Mouse (Mus musculus): Measurements from ENCODE around the gene Amdhd2. TPM values are rescaled to one million over a fixed set of nuclear protein-coding genes. Genes with fewer than 3 reads are reported as not detected.

The Amdhd2 gene
- polyA plus RNA-seq (2012; rRNA removed): 85.8 and 87.8 TPM in 2 replicates

DNA sequence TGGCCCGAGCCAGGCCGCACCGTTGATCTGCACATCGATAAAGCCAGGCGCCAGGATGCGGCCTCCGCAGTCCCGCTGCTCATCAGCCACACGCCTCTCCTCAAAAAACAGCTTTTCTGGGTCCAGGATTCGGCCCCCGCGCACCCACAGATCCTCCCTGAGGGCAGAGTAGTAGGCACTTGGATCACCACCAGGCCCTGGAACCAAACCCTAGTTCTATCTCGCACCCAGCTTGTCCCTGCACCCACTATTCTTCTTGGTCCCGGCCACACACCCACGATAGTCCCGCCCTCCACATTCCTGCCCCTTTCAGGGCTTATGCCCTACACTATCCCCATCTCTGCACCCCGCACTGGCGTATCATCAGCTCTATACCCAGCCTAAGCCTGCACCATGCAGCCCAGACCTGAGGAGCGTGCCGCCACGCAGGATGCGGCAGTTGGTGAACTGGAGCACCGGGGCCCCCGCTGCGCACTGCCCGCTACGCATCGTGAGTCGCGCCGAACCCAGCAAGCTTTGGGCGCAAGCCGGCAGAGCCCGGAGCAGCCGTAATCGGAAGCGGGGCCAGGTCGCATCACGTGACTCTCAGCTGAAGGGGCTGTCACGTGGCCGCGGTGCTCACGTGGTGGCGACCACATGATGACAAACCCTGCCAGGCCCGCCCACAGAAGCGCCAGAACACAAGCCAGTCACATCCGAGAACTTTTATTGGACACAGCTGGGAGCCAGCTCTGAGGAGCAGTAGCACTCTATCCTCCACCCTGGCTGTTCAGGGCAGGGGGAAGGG lies at the start of gene Amdhd2:
Gene Amdhd2 (minus strand): TSS at position 591 of the 787 bp plus-strand sequence.

DNA sequence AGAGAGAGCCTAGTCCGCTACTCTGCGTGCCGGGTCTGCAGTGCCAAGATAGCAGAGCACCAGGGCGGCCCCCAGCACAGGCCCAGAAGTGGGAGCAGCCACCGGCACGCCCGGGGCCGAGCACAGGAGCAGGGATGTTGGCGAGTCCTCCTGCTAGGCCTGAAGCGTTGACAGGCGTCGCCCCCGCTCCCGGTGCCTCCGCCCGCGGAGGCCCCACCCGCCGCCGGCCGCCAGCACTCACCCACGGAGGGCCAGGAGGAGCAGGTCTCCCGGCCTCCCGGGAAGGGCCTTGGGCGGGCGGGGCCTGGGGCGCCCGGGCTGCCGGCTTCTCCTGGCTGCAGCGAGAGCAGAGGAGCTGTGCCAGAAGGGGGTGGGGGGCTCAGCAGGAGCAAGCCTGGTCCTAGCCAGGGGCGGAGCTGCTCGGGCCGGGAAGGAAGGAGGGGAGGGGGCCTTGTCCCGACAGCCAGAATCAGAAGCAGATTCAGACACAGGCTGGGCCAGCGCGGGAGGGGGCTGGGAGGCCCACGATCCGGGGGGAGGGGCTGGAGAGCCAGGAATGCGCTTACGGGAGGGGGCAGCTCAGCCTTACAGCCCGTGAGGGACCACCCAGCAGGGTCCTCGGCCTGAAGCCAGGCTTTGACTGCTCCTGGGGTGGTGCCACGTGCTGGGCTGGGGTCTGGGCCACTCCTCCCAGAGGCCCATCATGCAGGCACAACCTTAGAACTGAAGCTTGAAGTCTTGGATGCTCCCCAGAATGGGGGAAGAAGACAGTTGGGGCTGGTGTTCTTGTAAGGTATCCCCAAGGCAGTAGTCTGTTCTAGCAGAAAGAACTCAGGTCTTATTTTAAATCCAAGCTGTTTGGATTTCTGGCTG lies 45.7 kb upstream of the Amdhd2 start, which contains the start of gene Ntn3:
Gene Ntn3 (minus strand): TSS at position 489 of the 873 bp plus-strand sequence.

GRCm38 (mm10) chr17:24205284-24205888 lies 41.8 kb upstream of the Amdhd2 start, which contains the start of gene Tbc1d24:
Tbc1d24 (minus strand) TSS chr17:24205562.

GRCm38 (mm10) chr17:24169317-24170065 lies 5.9 kb upstream of the Amdhd2 start, which contains the start of gene Atp6v0c:
Atp6v0c (minus strand) TSS chr17:24169702.

GRCm38 (mm10) chr17:24150824-24151223 lies 12.7 kb downstream of the Amdhd2 start, which contains the start of gene Pdpk1:
Pdpk1 (minus strand) TSS chr17:24150924.

Other genes starting within 250 kb of the Amdhd2 start
- gene Dcpp3, start 246.3 kb downstream of the Amdhd2 start, polyA plus RNA-seq (2012; rRNA removed): not detected in 2 replicates
- not detected in 2 replicates for gene Sbp, start 222.1 kb downstream of the Amdhd2 start, polyA plus RNA-seq (2012; rRNA removed)
- gene Sbpl, start 208.5 kb downstream of the Amdhd2 start, polyA plus RNA-seq (2012; rRNA removed): not detected in 2 replicates
- gene Prss30, start 183.2 kb downstream of the Amdhd2 start, polyA plus RNA-seq (2012; rRNA removed): 370 and 486 TPM in 2 replicates
- gene Prss22, start 165.7 kb downstream of the Amdhd2 start, polyA plus RNA-seq (2012; rRNA removed): not detected in 2 replicates
- gene Prss27, start 125.6 kb downstream of the Amdhd2 start, polyA plus RNA-seq (2012; rRNA removed): 0.93 and 1.4 TPM in 2 replicates
- 49.8 and 73.7 TPM in 2 replicates for gene Kctd5, start 90.3 kb downstream of the Amdhd2 start, polyA plus RNA-seq (2012; rRNA removed)
- gene Pdpk1, start 12.8 kb downstream of the Amdhd2 start, polyA plus RNA-seq (2012; rRNA removed): 16.9 and 17.2 TPM in 2 replicates
- gene Atp6v0c, start 5.9 kb upstream of the Amdhd2 start, polyA plus RNA-seq (2012; rRNA removed): 675 and 920 TPM in 2 replicates
- gene Tbc1d24, start 41.8 kb upstream of the Amdhd2 start, polyA plus RNA-seq (2012; rRNA removed): 16.1 and 30.2 TPM in 2 replicates
- 1.6 and 2.4 TPM in 2 replicates for gene Ntn3, start 45.8 kb upstream of the Amdhd2 start, polyA plus RNA-seq (2012; rRNA removed)
- gene Tedc2, start 57.1 kb upstream of the Amdhd2 start, polyA plus RNA-seq (2012; rRNA removed): 7.2 and 8.4 TPM in 2 replicates
- gene Ccnf, start 87.7 kb upstream of the Amdhd2 start, polyA plus RNA-seq (2012; rRNA removed): 8.1 and 8.6 TPM in 2 replicates
- gene Abca17, start 187.3 kb upstream of the Amdhd2 start, polyA plus RNA-seq (2012; rRNA removed): not detected in 2 replicates
- gene Abca3, start 188.2 kb upstream of the Amdhd2 start, polyA plus RNA-seq (2012; rRNA removed): 38.7 and 43.5 TPM in 2 replicates